Comparison of ENCODE assay signal across 18 mouse cellular contexts in genomic region chr10:75568441-75568840, GRCm38 (mm10). TPM values are rescaled to one million over a fixed set of nuclear protein-coding genes. Genes with fewer than 3 reads are reported as not detected.
DNase-seq lines count a peak whose midpoint lies in the region; ATAC-seq and TF ChIP-seq lines count a peak whose summit lies in the region.
"Had no signal": no experiment of that assay in that cellular context is flagged by ENCODE, and none has a peak within 500 bp of the region (broad histone marks: within the 10 kb centered on the region; RNA-seq: fewer than 3 reads in every experiment).

No protein-coding gene starts in this region.

- H3K4me3 ChIP-seq in heart, embryonic 11.5 days (ENCODE audit: low read depth, low read length) = no peak overlapping the region
- peak overlapping the region; percentile 24; the same call in 1 of the 2 replicates for H3K4me3 ChIP-seq in ES-Bruce4 (ENCODE audit: low read depth, low read length)
- H3K4me3 ChIP-seq in liver, embryonic 12.5 days = 0 out of 2 replicates have a peak overlapping the region, but pooled peaks have one; percentile 8

- no peak overlapping the region for H3K27ac ChIP-seq in heart, embryonic 11.5 days (ENCODE audit: low read depth, low read length)
- no peak overlapping the region for H3K27ac ChIP-seq in ES-Bruce4 (ENCODE audit: insufficient read depth, low read length)
- H3K27ac ChIP-seq in liver, embryonic 12.5 days = no peak overlapping the region

- H3K4me2 ChIP-seq in heart, embryonic 11.5 days = peak overlapping the region; percentile 37
- H3K4me2 ChIP-seq in liver, embryonic 12.5 days = peak overlapping the region; percentile 31

- TF ChIP-seq EP300 in ES-Bruce4 (IDR thresholded peaks at IDR 0.05; ENCODE audit: insufficient read depth, low read depth, low read length) = 0 out of 2 replicates have a peak, but pooled peaks have one; percentile 21

- no peak for DNase-seq in heart, postnatal 4 days
- DNase-seq in kidney, adult 18-20 months = peak; percentile 79
- DNase-seq in gastrocnemius, postnatal 36 days = no peak
- DNase-seq in layer of hippocampus, adult 9-10 months (ENCODE audit: low spot score) = no peak
- DNase-seq: adrenal gland, postnatal 36 days; B cell, adult 2 months; cerebellum, adult 11-12 months; layer of hippocampus, postnatal 36 days; lung, adult 18-20 months; right cerebral cortex, postnatal 4 days; thymus, adult 2 months had no signal

- intact Hi-C loops in gastrocnemius, postnatal 36 days (cut with DNase I) = no loop called here

- TF ChIP-seq CTCF in ES-Bruce4 (IDR thresholded peaks at IDR 0.05; ENCODE audit: low read depth, low read length) = no peak

- TF ChIP-seq POLR2A in ES-Bruce4 (IDR thresholded peaks at IDR 0.05; ENCODE audit: insufficient read depth, low read length) = no peak

- H3K9ac ChIP-seq in heart, embryonic 11.5 days (ENCODE audit: low read depth, low read length) = peak overlapping the region; percentile 43; the same call in 1 of the 2 replicates
- 0 out of 2 replicates have a peak overlapping the region, but pooled peaks have one; percentile 1 for H3K9ac ChIP-seq in ES-Bruce4 (ENCODE audit: low read depth, poor library complexity, severe bottlenecking)
- H3K9ac ChIP-seq in liver, embryonic 12.5 days = peak overlapping the region; percentile 17; the same call in 1 of the 2 replicates

- H3K4me1 ChIP-seq in heart, embryonic 11.5 days (ENCODE audit: control insufficient read depth, insufficient read depth, low read length) = peaks cover 8% of the 10 kb centered on the region
- H3K4me1 ChIP-seq in ES-Bruce4 (ENCODE audit: control insufficient read depth, insufficient read depth, low read length) = peaks cover 17% of the 10 kb centered on the region
- peaks cover 42% of the 10 kb centered on the region for H3K4me1 ChIP-seq in liver, embryonic 12.5 days

- 0 out of 2 replicates have a peak, but pooled peaks cover 2% of the 10 kb centered on the region for H3K27me3 ChIP-seq in heart, embryonic 11.5 days (ENCODE audit: control insufficient read depth, insufficient read depth, low read length)
- no peaks in the 10 kb centered on the region for H3K27me3 ChIP-seq in ES-Bruce4 (ENCODE audit: control insufficient read depth, insufficient read depth, low read length, poor library complexity, severe bottlenecking)
- H3K27me3 ChIP-seq in liver, embryonic 12.5 days (replicated peaks) = peaks cover 14% of the 10 kb centered on the region
- H3K27me3 ChIP-seq: Patski had no signal

- H3K36me3 ChIP-seq in heart, embryonic 11.5 days (ENCODE audit: control insufficient read depth, insufficient read depth, low read length) = no peaks in the 10 kb centered on the region
- H3K36me3 ChIP-seq in ES-Bruce4 (ENCODE audit: control insufficient read depth, insufficient read depth, low read length, poor library complexity, severe bottlenecking) = no peaks in the 10 kb centered on the region
- no peaks in the 10 kb centered on the region for H3K36me3 ChIP-seq in liver, embryonic 12.5 days

- ATAC-seq in heart, embryonic 11.5 days (replicated peaks; ENCODE audit: insufficient number of reproducible peaks, low FRiP score, low TSS enrichment) = no peak
- no peak for ATAC-seq in liver, embryonic 12.5 days
- ATAC-seq in monocyte, adult 5-6 weeks (replicated peaks; ENCODE audit: insufficient number of reproducible peaks, low FRiP score, low TSS enrichment, poor library complexity, severe bottlenecking) = no peak
- ATAC-seq: midbrain, embryonic 16.5 days; Patski had no signal

- no peaks in the 10 kb centered on the region for H3K9me3 ChIP-seq in heart, embryonic 11.5 days (replicated peaks; ENCODE audit: control insufficient read depth, low read length)
- H3K9me3 ChIP-seq in ES-Bruce4 (replicated peaks; ENCODE audit: control insufficient read depth, insufficient read depth, low read length, poor library complexity, severe bottlenecking) = no peaks in the 10 kb centered on the region
- H3K9me3 ChIP-seq in liver, embryonic 12.5 days (replicated peaks) = no peaks in the 10 kb centered on the region

- WGBS in heart, embryonic 11.5 days (ENCODE audit: insufficient replicate concordance) = 6% methylated on average over 11 of the region's 11 CpGs
- WGBS in liver, embryonic 12.5 days (ENCODE audit: insufficient replicate concordance) = 19% methylated on average over 11 of the region's 11 CpGs

RNA-seq across cellular contexts. Expression of gene Ggt1, which starts 7.0 kb away (rescaled TPM):
- polyA plus RNA-seq in heart, embryonic 11.5 days (2014; fragmentation: Nextera tagmentation; extraction: Ambion mirVana) = 0.42 and 0.44 TPM in 2 replicates
- total RNA-seq in heart, postnatal 4 days (2021) = under 1 TPM in 1 of 2 experiments, not detected in 1; 0.38 TPM
- polyA plus RNA-seq in ES-Bruce4 (2011; ENCODE audit: insufficient read depth, insufficient read length, low read depth, missing spikeins) = 2.8 and 4.4 TPM in 2 replicates
- 2.6 and 4.7 TPM in 2 replicates for polyA plus RNA-seq in liver, embryonic 12.5 days (2016; fragmentation: Nextera tagmentation; extraction: Ambion mirVana)
- under 1 TPM in 1 of 2 experiments, not detected in 1; 0.33 TPM for total RNA-seq in gastrocnemius, postnatal 36 days (2021)
- 0.53 to 2.2 TPM in 2 of 3 replicates, not detected in the other for total RNA-seq in monocyte, adult 5-6 weeks (2017)
- total RNA-seq: adrenal gland, postnatal 36 days had no signal

RNA-seq across cellular contexts. Expression of gene Lrrc75b, which starts 8.3 kb away (rescaled TPM):
- 0.66 and 1.0 TPM in 2 replicates for polyA plus RNA-seq in heart, embryonic 11.5 days (2014; fragmentation: Nextera tagmentation; extraction: Ambion mirVana)
- 1 to 10 TPM; 1.5 TPM for total RNA-seq in heart, postnatal 4 days (2021)
- polyA plus RNA-seq in ES-Bruce4 (2011; ENCODE audit: insufficient read depth, insufficient read length, low read depth, missing spikeins) = not detected in 2 replicates
- 0.11 and 0.12 TPM in 2 replicates for polyA plus RNA-seq in liver, embryonic 12.5 days (2016; fragmentation: Nextera tagmentation; extraction: Ambion mirVana)
- under 1 TPM; 0.20 to 0.64 TPM for total RNA-seq in gastrocnemius, postnatal 36 days (2021)
- not detected in 3 replicates for total RNA-seq in monocyte, adult 5-6 weeks (2017)
- total RNA-seq: hematopoietic stem cell, adult 5-6 weeks had no signal

RNA-seq across cellular contexts. Expression of gene Ggt5, which starts 20.7 kb away (rescaled TPM):
- 2.8 and 5.0 TPM in 2 replicates for polyA plus RNA-seq in heart, embryonic 11.5 days (2014; fragmentation: Nextera tagmentation; extraction: Ambion mirVana)
- total RNA-seq in heart, postnatal 4 days (2021) = 1 to 10 TPM; 8.4 to 9.3 TPM
- 0.81 and 0.90 TPM in 2 replicates for polyA plus RNA-seq in ES-Bruce4 (2011; ENCODE audit: insufficient read depth, insufficient read length, low read depth, missing spikeins)
- polyA plus RNA-seq in liver, embryonic 12.5 days (2016; fragmentation: Nextera tagmentation; extraction: Ambion mirVana) = 0.21 and 0.41 TPM in 2 replicates
- total RNA-seq in gastrocnemius, postnatal 36 days (2021) = 1 to 10 TPM; 3.0 to 5.2 TPM
- 0.75 to 2.8 TPM (median 1.8 TPM) in 3 replicates for total RNA-seq in monocyte, adult 5-6 weeks (2017)
- polyA plus RNA-seq: Patski had no signal

RNA-seq across cellular contexts. Expression of gene Gucd1, which starts 50.7 kb away (rescaled TPM):
- polyA plus RNA-seq in heart, embryonic 11.5 days (2014; fragmentation: Nextera tagmentation; extraction: Ambion mirVana) = 30.5 and 35.2 TPM in 2 replicates
- total RNA-seq in heart, postnatal 4 days (2021) = 10 to 100 TPM; 36.4 to 42.8 TPM
- 8.1 and 9.9 TPM in 2 replicates for polyA plus RNA-seq in ES-Bruce4 (2011; ENCODE audit: insufficient read depth, insufficient read length, low read depth, missing spikeins)
- 46.6 and 50.5 TPM in 2 replicates for polyA plus RNA-seq in liver, embryonic 12.5 days (2016; fragmentation: Nextera tagmentation; extraction: Ambion mirVana)
- total RNA-seq in gastrocnemius, postnatal 36 days (2021) = 10 to 100 TPM; 55.5 to 71.5 TPM
- 49.4 to 66.8 TPM (median 54.5 TPM) in 3 replicates for total RNA-seq in monocyte, adult 5-6 weeks (2017)

RNA-seq across cellular contexts. Expression of gene Snrpd3, which starts 51.1 kb away (rescaled TPM):
- 121 and 141 TPM in 2 replicates for polyA plus RNA-seq in heart, embryonic 11.5 days (2014; fragmentation: Nextera tagmentation; extraction: Ambion mirVana)
- 100 to 1,000 TPM in 1 of 2 experiments, 10 to 100 TPM in 1; 94.4 to 103 TPM for total RNA-seq in heart, postnatal 4 days (2021)
- 506 and 548 TPM in 2 replicates for polyA plus RNA-seq in ES-Bruce4 (2011; ENCODE audit: insufficient read depth, insufficient read length, low read depth, missing spikeins)
- polyA plus RNA-seq in liver, embryonic 12.5 days (2016; fragmentation: Nextera tagmentation; extraction: Ambion mirVana) = 119 and 126 TPM in 2 replicates
- 10 to 100 TPM; 62.0 to 74.5 TPM for total RNA-seq in gastrocnemius, postnatal 36 days (2021)
- total RNA-seq in monocyte, adult 5-6 weeks (2017) = 46.3 to 64.6 TPM (median 59.6 TPM) in 3 replicates
